Mouse (Mus musculus): ENCODE results near the gene Tmem259.

Gene Tmem259

GRCm38 (mm10) chr10:79934794-79935569 is 49.1 kb downstream of the Tmem259 start:
- DNase-seq (ENCODE audit: extremely low spot score, low spot score) = no peak

- DNase-seq (ENCODE audit: extremely low spot score, low spot score) = no peak
Measured at GRCm38 (mm10) chr10:79934272-79934721, 49.8 kb downstream of the Tmem259 start.

- DNase-seq (ENCODE audit: extremely low spot score, low spot score) = no peak
Measured at GRCm38 (mm10) chr10:79933861-79934260, 50.3 kb downstream of the Tmem259 start.

- no peak for DNase-seq (ENCODE audit: extremely low spot score, low spot score)
Measured at GRCm38 (mm10) chr10:79933145-79933679, 50.9 kb downstream of the Tmem259 start.

- DNase-seq (ENCODE audit: extremely low spot score, low spot score) = peak; percentile 81
Measured at GRCm38 (mm10) chr10:79932736-79933135, 51.4 kb downstream of the Tmem259 start.

GRCm38 (mm10) chr10:79931797-79932196 is 52.3 kb downstream of the Tmem259 start:
- DNase-seq (ENCODE audit: extremely low spot score, low spot score) = no peak

GRCm38 (mm10) chr10:79930826-79931186 is 53.3 kb downstream of the Tmem259 start:
- no peak for DNase-seq (ENCODE audit: extremely low spot score, low spot score)

GRCm38 (mm10) chr10:79929967-79930825 is 53.9 kb downstream of the Tmem259 start:
- no peak for DNase-seq (ENCODE audit: extremely low spot score, low spot score)

- DNase-seq (ENCODE audit: extremely low spot score, low spot score) = no peak
Measured at GRCm38 (mm10) chr10:79928907-79929701, 55.0 kb downstream of the Tmem259 start.

- DNase-seq (ENCODE audit: extremely low spot score, low spot score) = peak; percentile 72
Measured at GRCm38 (mm10) chr10:79928030-79928694, 56.0 kb downstream of the Tmem259 start.

GRCm38 (mm10) chr10:79927324-79928029 is 56.7 kb downstream of the Tmem259 start:
- peak; percentile 90 for DNase-seq (ENCODE audit: extremely low spot score, low spot score)

- DNase-seq (ENCODE audit: extremely low spot score, low spot score) = peak; percentile 94
Measured at GRCm38 (mm10) chr10:79926491-79927323, 57.4 kb downstream of the Tmem259 start, which contains the start of gene Arid3a. Gene Arid3a (plus strand): TSS chr10:79927043.

- DNase-seq (ENCODE audit: extremely low spot score, low spot score) = no peak
Measured at GRCm38 (mm10) chr10:79925785-79926490, 58.2 kb downstream of the Tmem259 start.

- peak; percentile 94 for DNase-seq (ENCODE audit: extremely low spot score, low spot score)
Measured at GRCm38 (mm10) chr10:79924998-79925784, 58.9 kb downstream of the Tmem259 start.

Data from neural tube, embryonic 10.5 days (tissue).